Mouse (Mus musculus) embryonic facial prominence, embryonic 11.5 days (tissue): Measurements from ENCODE around the gene Aplp1. TPM values are rescaled to one million over a fixed set of nuclear protein-coding genes. Genes with fewer than 3 reads are reported as not detected.

ENCODE experiments used
- ATAC-seq: fragments of 200-750 bp; cut with Nextera tagmentation; replicated peaks from 2 replicates; pipeline ENCODE4 v1.8.0; 2017; ENCODE audit warnings: low read depth; ENCODE audit not compliant: insufficient number of reproducible peaks, low FRiP score, low TSS enrichment
- DNase-seq: peaks from one replicate; pipeline ENCODE4 v3.0.0-alpha.2; 2015; ENCODE audit warnings: low spot score
- H3K27ac ChIP-seq: fragments of 300-500 bp; sonication (generic); replicated peaks from 2 replicates; pipeline ENCODE4 v1.5.1; 2014; ENCODE audit warnings: mild to moderate bottlenecking, low read depth, low read length, control low read depth
- H3K27me3 ChIP-seq: fragments of 300-500 bp; sonication (generic); 2 replicates; pipeline ENCODE4 v1.6.1; 2014; ENCODE audit warnings: mild to moderate bottlenecking, low read length, moderate library complexity, mixed read lengths; ENCODE audit not compliant: control insufficient read depth, insufficient read depth
- H3K36me3 ChIP-seq: fragments of 300-500 bp; sonication (generic); replicated peaks from 2 replicates; pipeline ENCODE4 v1.6.1; 2014; ENCODE audit warnings: low read depth, mild to moderate bottlenecking, low read length, moderate library complexity, mixed read lengths; ENCODE audit not compliant: control insufficient read depth, insufficient read depth
- H3K4me1 ChIP-seq: fragments of 300-500 bp; sonication (generic); 2 replicates; pipeline ENCODE4 v1.6.1; 2014; ENCODE audit warnings: low read length, mixed read lengths; ENCODE audit not compliant: control insufficient read depth, insufficient read depth
- H3K4me2 ChIP-seq: fragments of 300-500 bp; sonication (generic); 2 replicates; pipeline ENCODE4 v1.6.1; 2014; ENCODE audit warnings: low read depth, mild to moderate bottlenecking, control low read depth, low read length, moderate library complexity
- H3K4me3 ChIP-seq: fragments of 300-500 bp; sonication (generic); 2 replicates; pipeline ENCODE4 v1.5.1; 2014; ENCODE audit warnings: low read depth, low read length, control low read depth
- H3K9ac ChIP-seq: fragments of 300-500 bp; sonication (generic); replicated peaks from 2 replicates; pipeline ENCODE4 v1.6.1; 2014; ENCODE audit warnings: mild to moderate bottlenecking, control low read depth, low read length
- H3K9me3 ChIP-seq: fragments of 300-500 bp; sonication (generic); replicated peaks from 2 replicates; pipeline ENCODE4 v1.6.1; 2016; ENCODE audit warnings: mild to moderate bottlenecking, low read length, inconsistent platforms, mixed read lengths; ENCODE audit not compliant: control insufficient read depth
- WGBS: fragments of 180-500 bp; shearing (Covaris S2); extraction: QIAGEN DNeasy Blood & Tissue Kit; methylation state at CpG from one replicate; pipeline ENCODE4 v1.1.7; 2014; 5-methylcytosine and 5-hydroxymethylcytosine counted together
- polyA plus RNA-seq: library from polyadenylated mRNA; unstranded; fragments of >200 nt; fragmentation: Nextera tagmentation; extraction: Ambion mirVana; gene quantifications from 2 replicates; pipeline ENCODE4 v1.2.1, GENCODE M21; 2014

Aplp1 gene
- polyA plus RNA-seq, 1 experiment from 2014 or later = 40.2 TPM

- no peak overlapping the region for H3K4me3 ChIP-seq
- peaks cover 3% of the 10 kb centered on the region; the same call in 1 of the 2 replicates for H3K27me3 ChIP-seq
- H3K36me3 ChIP-seq = no peaks in the 10 kb centered on the region
- no peak for ATAC-seq
- no peak overlapping the region for H3K9ac ChIP-seq
- H3K27ac ChIP-seq = no peak overlapping the region
- no peak for DNase-seq
- peaks cover 3% of the 10 kb centered on the region; the same call in 1 of the 2 replicates for H3K4me1 ChIP-seq
- H3K4me2 ChIP-seq = no peak overlapping the region
- H3K9me3 ChIP-seq = no peaks in the 10 kb centered on the region
- WGBS = 79% methylated on average over 9 of the region's 9 CpGs
Measured at GRCm38 (mm10) chr7:30417856-30418255, 27.5 kb downstream of the Aplp1 start.

GRCm38 (mm10) chr7:30413596-30413995, 31.7 kb downstream of the Aplp1 start, which contains the start of gene Tyrobp:
TSS of gene Tyrobp (plus strand) at chr7:30413760.
- H3K9ac ChIP-seq = no peak within 1 kb of the TSS
- ATAC-seq (no peak), DNase-seq (no peak)
- H3K36me3 ChIP-seq = no peaks in the 10 kb centered on the region
- WGBS = 65% methylated on average over 5 of the region's 5 CpGs
- H3K4me2 ChIP-seq = no peak within 1 kb of the TSS
- no peak within 1 kb of the TSS for H3K4me3 ChIP-seq
- no peaks in the 10 kb centered on the region for H3K4me1 ChIP-seq
- H3K9me3 ChIP-seq = no peaks in the 10 kb centered on the region
- no peaks in the 10 kb centered on the region for H3K27me3 ChIP-seq
- no peak within 1 kb of the TSS for H3K27ac ChIP-seq

- H3K9ac ChIP-seq = no peak overlapping the region
- H3K36me3 ChIP-seq = no peaks in the 10 kb centered on the region
- DNase-seq (no peak), ATAC-seq (no peak)
- no peaks in the 10 kb centered on the region for H3K27me3 ChIP-seq
- H3K4me1 ChIP-seq = no peaks in the 10 kb centered on the region
- 59% methylated on average over 4 of the region's 4 CpGs for WGBS
- no peak overlapping the region for H3K4me2 ChIP-seq
- no peak overlapping the region for H3K4me3 ChIP-seq
- no peaks in the 10 kb centered on the region for H3K9me3 ChIP-seq
- H3K27ac ChIP-seq = no peak overlapping the region
Measured at GRCm38 (mm10) chr7:30412735-30413147, 32.6 kb downstream of the Aplp1 start.

- H3K9me3 ChIP-seq = no peaks in the 10 kb centered on the region
- no peak for DNase-seq
- no peak overlapping the region for H3K27ac ChIP-seq
- WGBS = 74% methylated on average over 3 of the region's 3 CpGs
- H3K27me3 ChIP-seq = no peaks in the 10 kb centered on the region
- no peak for ATAC-seq
- H3K4me2 ChIP-seq = no peak overlapping the region
- H3K4me3 ChIP-seq = no peak overlapping the region
- H3K36me3 ChIP-seq = no peaks in the 10 kb centered on the region
- H3K4me1 ChIP-seq = no peaks in the 10 kb centered on the region
- no peak overlapping the region for H3K9ac ChIP-seq
Measured at GRCm38 (mm10) chr7:30411023-30411422, 34.3 kb downstream of the Aplp1 start.

DNA sequence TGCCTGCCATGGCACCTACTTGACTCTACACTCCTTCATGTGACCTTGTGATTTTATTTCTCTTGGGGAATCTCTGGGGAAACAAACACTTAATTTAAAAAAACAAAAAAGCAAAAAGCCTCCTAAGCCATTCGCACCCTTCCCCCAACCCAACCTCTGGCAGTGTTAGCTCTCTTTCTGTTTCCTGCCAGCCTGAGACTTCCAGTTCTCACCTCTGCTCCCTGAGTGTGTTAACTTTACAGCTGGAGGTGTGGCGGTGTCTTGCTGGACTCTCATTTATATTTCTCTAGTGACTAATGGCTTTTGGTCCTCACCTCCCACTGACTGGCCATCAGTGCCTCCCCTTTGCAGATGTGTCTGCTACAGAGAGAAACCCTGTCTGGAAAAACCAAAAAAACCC, 35.5 kb downstream of the Aplp1 start:
- Histone ChIP-seq H3K27me3 (no peaks in the 10 kb centered on the region), H3K27ac (no peak overlapping the region), H3K4me3 (no peak overlapping the region), H3K9ac (no peak overlapping the region), H3K4me1 (no peaks in the 10 kb centered on the region), H3K4me2 (no peak overlapping the region), H3K9me3 (no peaks in the 10 kb centered on the region), H3K36me3 (no peaks in the 10 kb centered on the region)
- WGBS = 74% methylated on average over 2 of the region's 2 CpGs
- no peak for DNase-seq
- ATAC-seq = no peak

DNA sequence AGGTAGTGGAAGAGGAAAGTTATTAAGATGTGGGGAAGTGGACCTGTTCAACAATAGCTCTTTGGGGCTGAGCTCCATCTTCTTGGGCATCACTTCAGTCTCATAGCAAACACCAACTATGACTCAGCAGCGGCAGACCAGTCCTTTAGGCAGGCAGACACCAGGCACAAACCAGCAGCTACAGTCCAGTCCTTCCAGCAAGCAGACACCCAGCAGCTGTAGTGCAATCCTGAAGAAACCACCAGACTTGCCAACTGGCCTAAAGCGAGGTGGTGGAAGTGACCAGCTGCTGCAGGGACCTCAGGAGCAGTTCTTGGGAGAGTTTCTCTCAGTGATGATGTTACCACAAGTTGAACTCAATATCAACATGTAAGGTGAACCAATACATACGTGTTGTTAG, 36.7 kb downstream of the Aplp1 start:
- ATAC-seq (no peak), DNase-seq (no peak)
- H3K27me3 ChIP-seq = no peaks in the 10 kb centered on the region
- no peak overlapping the region for H3K9ac ChIP-seq
- no peak overlapping the region for H3K4me3 ChIP-seq
- H3K27ac ChIP-seq = no peak overlapping the region
- 77% methylated on average over 3 of the region's 3 CpGs for WGBS
- H3K4me2 ChIP-seq = no peak overlapping the region
- H3K4me1 ChIP-seq = no peaks in the 10 kb centered on the region
- no peaks in the 10 kb centered on the region for H3K36me3 ChIP-seq
- no peaks in the 10 kb centered on the region for H3K9me3 ChIP-seq

DNA sequence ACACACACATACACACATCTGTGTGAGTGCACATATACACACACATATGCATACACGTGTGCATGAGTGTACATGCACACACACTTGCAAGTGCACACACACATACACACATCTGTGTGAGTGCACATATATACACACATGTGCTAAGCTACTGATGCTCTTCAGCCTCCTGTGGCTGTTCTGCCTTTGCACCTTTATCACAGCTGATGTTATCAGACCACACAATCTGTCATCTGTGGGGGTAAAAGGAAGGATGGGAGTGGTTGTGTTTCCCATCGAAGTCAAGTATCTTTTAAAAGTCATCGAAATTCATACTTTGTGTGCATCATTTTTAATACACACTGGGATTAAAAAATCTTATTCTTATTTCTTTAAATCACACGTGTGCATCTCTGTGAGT, 43.0 kb downstream of the Aplp1 start:
- no peak overlapping the region for H3K9ac ChIP-seq
- no peaks in the 10 kb centered on the region for H3K36me3 ChIP-seq
- H3K27ac ChIP-seq = no peak overlapping the region
- no peaks in the 10 kb centered on the region for H3K4me1 ChIP-seq
- H3K27me3 ChIP-seq = no peaks in the 10 kb centered on the region
- no peak overlapping the region for H3K4me3 ChIP-seq
- H3K9me3 ChIP-seq = no peaks in the 10 kb centered on the region
- no peak for ATAC-seq
- no peak overlapping the region for H3K4me2 ChIP-seq
- DNase-seq = no peak
- WGBS = 72% methylated on average over 4 of the region's 4 CpGs

- no peak overlapping the region for H3K9ac ChIP-seq
- H3K9me3 ChIP-seq = no peaks in the 10 kb centered on the region
- no peaks in the 10 kb centered on the region for H3K36me3 ChIP-seq
- no peak overlapping the region for H3K27ac ChIP-seq
- no peak overlapping the region for H3K4me3 ChIP-seq
- no peak for ATAC-seq
- no peak for DNase-seq
- WGBS = 59% methylated on average over 7 of the region's 7 CpGs
- no peaks in the 10 kb centered on the region for H3K27me3 ChIP-seq
- H3K4me1 ChIP-seq = no peaks in the 10 kb centered on the region
- no peak overlapping the region for H3K4me2 ChIP-seq
Measured at GRCm38 (mm10) chr7:30399671-30400070, 45.7 kb downstream of the Aplp1 start.
